Mouse (Mus musculus) thymus, postnatal 4 days (tissue): Measurements from ENCODE around the gene Taf12.

Source experiments
- DNase-seq: peaks from one replicate; pipeline ENCODE4 v3.0.0; 2021

The Taf12 gene

GRCm38 (mm10) chr4:132274156-132274862 lies at the start of gene Taf12:
Gene Taf12 (plus strand): TSS chr4:132274375.
- DNase-seq = peak; percentile 94

GRCm38 (mm10) chr4:132230422-132230821 lies 43.8 kb upstream of the Taf12 start:
- no peak for DNase-seq

GRCm38 (mm10) chr4:132234710-132235109 lies 39.5 kb upstream of the Taf12 start:
- no peak for DNase-seq

- no peak for DNase-seq
Observed at GRCm38 (mm10) chr4:132238356-132238755, 35.8 kb upstream of the Taf12 start.

- no peak for DNase-seq
Observed at GRCm38 (mm10) chr4:132240367-132240766, 33.8 kb upstream of the Taf12 start.

GRCm38 (mm10) chr4:132241208-132241607 lies 33.0 kb upstream of the Taf12 start:
- DNase-seq = no peak

- DNase-seq = peak; percentile 45
Observed at GRCm38 (mm10) chr4:132245643-132246042, 28.5 kb upstream of the Taf12 start.

- DNase-seq = no peak
Observed at GRCm38 (mm10) chr4:132247451-132247997, 26.7 kb upstream of the Taf12 start.

- no peak for DNase-seq
Observed at GRCm38 (mm10) chr4:132251596-132251995, 22.6 kb upstream of the Taf12 start.

GRCm38 (mm10) chr4:132253128-132253527 lies 21.0 kb upstream of the Taf12 start:
- DNase-seq = no peak

- DNase-seq = no peak
Observed at GRCm38 (mm10) chr4:132253622-132254021, 20.6 kb upstream of the Taf12 start.

GRCm38 (mm10) chr4:132254986-132255385 lies 19.2 kb upstream of the Taf12 start:
- peak; percentile 45 for DNase-seq

GRCm38 (mm10) chr4:132256384-132256783 lies 17.8 kb upstream of the Taf12 start:
- no peak for DNase-seq

GRCm38 (mm10) chr4:132259248-132259647 lies 14.9 kb upstream of the Taf12 start:
- DNase-seq = no peak

- peak; percentile 77 for DNase-seq
Observed at GRCm38 (mm10) chr4:132260404-132261379, 13.5 kb upstream of the Taf12 start.

- peak; percentile 88 for DNase-seq
Observed at GRCm38 (mm10) chr4:132261514-132262357, 12.4 kb upstream of the Taf12 start, which contains the start of gene Gmeb1. Gene Gmeb1 (minus strand): TSS chr4:132261602.

- no peak for DNase-seq
Observed at GRCm38 (mm10) chr4:132262358-132262616, 11.9 kb upstream of the Taf12 start.

- no peak for DNase-seq
Observed at GRCm38 (mm10) chr4:132263313-132263712, 10.9 kb upstream of the Taf12 start.

- DNase-seq = no peak
Observed at GRCm38 (mm10) chr4:132266835-132267349, 7.3 kb upstream of the Taf12 start.

- DNase-seq = no peak
Observed at GRCm38 (mm10) chr4:132268871-132269739, 5.1 kb upstream of the Taf12 start.
